ENCODE assay signal across 14 mouse cellular contexts in genomic region chr15:96647376-96647775, GRCm38 (mm10). TPM values are rescaled to one million over a fixed set of nuclear protein-coding genes. Genes with fewer than 3 reads are reported as not detected.
DNase-seq lines count a peak whose midpoint lies in the region; ATAC-seq lines count a peak whose summit lies in the region.
"Had no signal": no experiment of that assay in that cellular context is flagged by ENCODE, and none has a peak within 500 bp of the region (broad histone marks: within the 10 kb centered on the region; RNA-seq: fewer than 3 reads in every experiment).

No protein-coding gene starts in this region.

- no peaks in the 10 kb centered on the region for H3K36me3 ChIP-seq in kidney, embryonic 14.5 days (ENCODE audit: control insufficient read depth, insufficient read depth, low read length)
- H3K36me3 ChIP-seq: lung, embryonic 15.5 days; midbrain, embryonic 15.5 days had no signal

- no peaks in the 10 kb centered on the region for H3K27me3 ChIP-seq in kidney, embryonic 14.5 days (ENCODE audit: control insufficient read depth, insufficient read depth, low read length)
- H3K27me3 ChIP-seq: midbrain, embryonic 15.5 days had no signal

- H3K27ac ChIP-seq in kidney, embryonic 14.5 days (ENCODE audit: low read depth, low read length): no peak overlapping the region
- H3K27ac ChIP-seq: lung, embryonic 15.5 days; midbrain, embryonic 15.5 days had no signal

- DNase-seq in heart, adult 11 months: peak; percentile 76
- DNase-seq in heart, postnatal 4 days: no peak
- no peak for DNase-seq in kidney, postnatal 14 days
- DNase-seq in induced T-regulatory cell, adult 2 months (ENCODE audit: low read depth): peak; percentile 39
- peak; percentile 28 for DNase-seq in retina, embryonic 14.5 days (ENCODE audit: low spot score)
- no peak for DNase-seq in thymus, adult 18-20 months
- DNase-seq: adrenal gland, postnatal 14 days; cerebellum, adult 11 months; kidney, adult 8-10 months; thymus, postnatal 36 days had no signal

- no peak overlapping the region for H3K9ac ChIP-seq in kidney, embryonic 14.5 days (ENCODE audit: low read depth, low read length)
- H3K9ac ChIP-seq: lung, embryonic 15.5 days; midbrain, embryonic 15.5 days had no signal

- 0 out of 2 replicates have a peak overlapping the region, but pooled peaks have one; percentile 15 for H3K4me2 ChIP-seq in kidney, embryonic 14.5 days (replicated peaks; ENCODE audit: low read depth, low read length)
- H3K4me2 ChIP-seq: lung, embryonic 15.5 days; midbrain, embryonic 15.5 days had no signal

- H3K4me1 ChIP-seq in kidney, embryonic 14.5 days (ENCODE audit: control insufficient read depth, insufficient read depth, low read length): peaks cover 6% of the 10 kb centered on the region; the same call in 1 of the 2 replicates

- no peaks in the 10 kb centered on the region for H3K9me3 ChIP-seq in kidney, embryonic 14.5 days (ENCODE audit: control insufficient read depth, low read length)
- H3K9me3 ChIP-seq: lung, embryonic 15.5 days; midbrain, embryonic 15.5 days had no signal

- no peak overlapping the region for H3K4me3 ChIP-seq in kidney, embryonic 14.5 days (ENCODE audit: low read length)
- H3K4me3 ChIP-seq: lung, embryonic 15.5 days; midbrain, embryonic 15.5 days had no signal

- no peak for ATAC-seq in kidney, embryonic 14.5 days (ENCODE audit: low FRiP score, low TSS enrichment)
- ATAC-seq in megakaryocyte, adult 5-6 weeks (ENCODE audit: poor library complexity, severe bottlenecking): no peak
- ATAC-seq: midbrain, embryonic 15.5 days had no signal

- 38% methylated on average over 13 of the region's 15 CpGs for WGBS in kidney, embryonic 14.5 days

RNA-seq across cellular contexts. Expression of gene Slc38a1, which starts 4.7 kb away (rescaled TPM):
- 10 to 100 TPM; 88.2 to 90.4 TPM for total RNA-seq in heart, postnatal 4 days (2021)
- polyA plus RNA-seq in kidney, embryonic 14.5 days (2014; fragmentation: Nextera tagmentation; extraction: Ambion mirVana): 75.4 and 98.8 TPM in 2 replicates
- 58.7 and 69.9 TPM in 2 replicates for total RNA-seq in megakaryocyte, adult 5-6 weeks (2015)
- total RNA-seq in megakaryocyte, adult 5-6 weeks (2017): 43.8 and 48.4 TPM in 2 replicates

RNA-seq across cellular contexts. Expression of gene Slc38a2, which starts 52.2 kb away (rescaled TPM):
- 100 to 1,000 TPM; 359 to 377 TPM for total RNA-seq in heart, postnatal 4 days (2021)
- polyA plus RNA-seq in kidney, embryonic 14.5 days (2014; fragmentation: Nextera tagmentation; extraction: Ambion mirVana): 102 and 177 TPM in 2 replicates
- total RNA-seq in megakaryocyte, adult 5-6 weeks (2015): 125 and 137 TPM in 2 replicates
- total RNA-seq in megakaryocyte, adult 5-6 weeks (2017): 63.8 and 68.3 TPM in 2 replicates

Comparison
In these comparisons a context has a peak if more than half of its experiments do, and no peak if none do; other contexts are left out.
1. DNase-seq: peak in heart, adult 11 months (single experiment), induced T-regulatory cell, adult 2 months (single experiment) and retina, embryonic 14.5 days (single experiment); none in heart, postnatal 4 days (single experiment), kidney, postnatal 14 days (single experiment) and thymus, adult 18-20 months (0 of 2).